Mouse (Mus musculus): ENCODE results near the gene Atf5.

Atf5 gene

DNA sequence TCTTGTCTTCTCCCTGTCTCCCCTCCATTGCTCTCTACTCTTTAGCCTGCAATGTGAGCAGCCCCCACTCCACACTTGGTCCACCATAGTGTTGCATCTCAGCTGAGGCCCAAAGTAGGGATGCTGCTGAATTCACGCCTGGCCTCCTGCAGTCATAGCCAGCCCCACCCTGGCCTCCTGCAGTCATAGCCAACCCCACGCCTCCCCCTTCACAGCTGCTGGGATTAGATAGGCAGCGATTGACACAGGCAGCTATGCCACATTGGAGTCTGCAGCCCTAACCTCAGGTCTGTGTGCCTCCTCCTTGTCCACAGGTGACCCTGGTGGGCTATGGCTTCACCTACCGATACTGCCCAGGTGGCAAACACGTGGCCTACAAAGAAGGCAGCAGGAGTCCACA lies 48.3 kb downstream of the Atf5 start:
- DNase-seq, result no peak
